ENCODE assay signal across 17 mouse cellular contexts in the genomic region with DNA sequence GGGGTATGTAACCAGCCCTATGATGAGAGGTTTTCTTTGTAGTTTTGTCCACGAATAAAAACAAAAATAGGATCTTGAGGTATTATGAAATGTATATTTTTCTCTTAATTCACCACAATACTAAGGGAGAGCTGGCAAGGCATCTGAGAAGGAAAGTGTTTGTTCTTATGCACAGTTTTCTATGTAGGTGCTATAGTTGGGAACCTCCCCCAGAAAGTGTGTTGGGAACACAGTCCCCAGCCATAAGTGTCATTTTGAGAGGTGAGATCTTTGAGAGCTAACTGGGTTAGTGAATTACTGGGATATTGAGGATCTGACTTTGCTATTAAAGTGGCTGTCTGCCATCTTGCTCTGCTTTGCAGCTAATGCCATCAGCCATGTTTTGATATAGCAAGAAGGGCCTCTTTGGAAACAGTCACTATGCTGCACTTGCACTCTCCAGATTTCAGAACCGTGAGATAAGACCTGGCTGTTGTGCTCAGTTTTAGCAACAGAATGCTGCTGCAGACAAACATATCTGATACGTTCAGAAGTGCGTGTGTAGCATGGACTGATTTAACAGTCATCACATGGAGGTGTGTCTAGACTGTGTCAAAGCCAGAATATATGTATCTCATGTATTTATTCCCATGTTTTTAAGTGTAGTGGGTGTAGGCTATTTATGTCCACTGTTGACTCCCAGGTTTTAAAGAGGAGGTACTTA. TPM values are rescaled to one million over a fixed set of nuclear protein-coding genes. Genes with fewer than 3 reads are reported as not detected.
A peak's percentile ranks its signal among the peaks of the same experiment; 100 is the strongest.
DNase-seq lines count a peak whose midpoint lies in the region; ATAC-seq and TF ChIP-seq lines count a peak whose summit lies in the region.
"Had no signal": no experiment of that assay in that cellular context is flagged by ENCODE, and none has a peak within 500 bp of the region (broad histone marks: within the 10 kb centered on the region; RNA-seq: fewer than 3 reads in every experiment).

No protein-coding gene starts in this region.

- WGBS in liver, embryonic 14.5 days (ENCODE audit: insufficient replicate concordance): 19% methylated on average over 4 of the region's 4 CpGs
- WGBS in liver, postnatal 0 days (ENCODE audit: insufficient replicate concordance): 46% methylated on average over 4 of the region's 4 CpGs
- WGBS in heart, embryonic 12.5 days: 24% methylated on average over 4 of the region's 4 CpGs

- H3K9ac ChIP-seq in liver, embryonic 14.5 days (replicated peaks): no peak overlapping the region
- H3K9ac ChIP-seq in liver, postnatal 0 days (replicated peaks): no peak overlapping the region
- H3K9ac ChIP-seq in heart, embryonic 12.5 days: no peak overlapping the region
- H3K9ac ChIP-seq: hindbrain, embryonic 14.5 days; midbrain, embryonic 13.5 days; neural tube, embryonic 15.5 days had no signal

- no peak for TF ChIP-seq CTCF in liver, embryonic 14.5 days (IDR thresholded peaks at IDR 0.05; ENCODE audit: low read depth)
- TF ChIP-seq CTCF in liver, postnatal 0 days (IDR thresholded peaks at IDR 0.05; ENCODE audit: low read depth): no peak

- no peak overlapping the region for H3K4me3 ChIP-seq in liver, embryonic 14.5 days (ENCODE audit: insufficient read depth in 1 of 2, low read depth in 2 of 2, low read length in 2 of 2)
- H3K4me3 ChIP-seq in liver, postnatal 0 days (ENCODE audit: low read depth, low read length): no peak overlapping the region
- no peak overlapping the region for H3K4me3 ChIP-seq in heart, embryonic 12.5 days
- H3K4me3 ChIP-seq: forebrain, embryonic 10.5 days; midbrain, embryonic 13.5 days; neural tube, embryonic 15.5 days had no signal

- H3K36me3 ChIP-seq in liver, embryonic 14.5 days (replicated peaks; ENCODE audit: control insufficient read depth, insufficient read depth, low read depth): no peaks in the 10 kb centered on the region
- H3K36me3 ChIP-seq in liver, postnatal 0 days (replicated peaks; ENCODE audit: insufficient read depth, low read length): no peaks in the 10 kb centered on the region
- H3K36me3 ChIP-seq in heart, embryonic 12.5 days: no peaks in the 10 kb centered on the region
- H3K36me3 ChIP-seq: forebrain, embryonic 10.5 days; midbrain, embryonic 13.5 days; neural tube, embryonic 15.5 days had no signal

- DNase-seq in liver, embryonic 14.5 days (ENCODE audit: low read depth in 3 of 3, low spot score in 3 of 3): no peak
- no peak for DNase-seq in liver, postnatal 0 days
- peak; percentile 38 to 58 for DNase-seq in heart, adult 18-20 months
- peak; percentile 43 for DNase-seq in heart, postnatal 4 days
- DNase-seq in cerebellum, postnatal 14 days: no peak
- no peak for DNase-seq in spleen, postnatal 10 days (ENCODE audit: low spot score in 2 of 2)
- DNase-seq in testis, postnatal 10 days (ENCODE audit: low spot score): no peak
- DNase-seq: B cell, adult 2 months; cerebellum, adult 2 months; kidney, adult 8-10 months; kidney, postnatal 25 days; right cerebral cortex, postnatal 14 days had no signal

- H3K9me3 ChIP-seq in liver, embryonic 14.5 days (ENCODE audit: control insufficient read depth, low read length): no peaks in the 10 kb centered on the region
- no peaks in the 10 kb centered on the region for H3K9me3 ChIP-seq in liver, postnatal 0 days (ENCODE audit: low read length)
- H3K9me3 ChIP-seq in heart, embryonic 12.5 days (replicated peaks): no peaks in the 10 kb centered on the region
- H3K9me3 ChIP-seq: forebrain, embryonic 10.5 days; midbrain, embryonic 13.5 days; neural tube, embryonic 15.5 days had no signal

- no peak overlapping the region for H3K27ac ChIP-seq in liver, embryonic 14.5 days
- no peak overlapping the region for H3K27ac ChIP-seq in liver, postnatal 0 days (ENCODE audit: low read depth)
- H3K27ac ChIP-seq in heart, embryonic 12.5 days (ENCODE audit: poor library complexity, severe bottlenecking): peak overlapping the region; percentile 79
- H3K27ac ChIP-seq: hindbrain, embryonic 14.5 days; midbrain, embryonic 13.5 days; neural tube, embryonic 15.5 days had no signal

- ATAC-seq in liver, embryonic 14.5 days (ENCODE audit: insufficient read depth): no peak
- ATAC-seq in liver, postnatal 0 days: no peak
- ATAC-seq in heart, embryonic 12.5 days (ENCODE audit: insufficient number of reproducible peaks, low FRiP score): peak; percentile 81

- no peak overlapping the region for H3K4me2 ChIP-seq in liver, embryonic 14.5 days (ENCODE audit: low read depth)
- H3K4me2 ChIP-seq in liver, postnatal 0 days (ENCODE audit: low read depth, low read length): no peak overlapping the region
- H3K4me2 ChIP-seq in heart, embryonic 12.5 days: peak overlapping the region; percentile 38
- H3K4me2 ChIP-seq: hindbrain, embryonic 14.5 days; midbrain, embryonic 13.5 days; neural tube, embryonic 15.5 days had no signal

- H3K4me1 ChIP-seq in liver, embryonic 14.5 days (replicated peaks; ENCODE audit: control insufficient read depth in 2 of 2, insufficient read depth in 2 of 2, low read length in 1 of 2): peaks cover 0 to 7% of the 10 kb centered on the region in 2 experiments; a peak in 2 of 4 replicates
- H3K4me1 ChIP-seq in liver, postnatal 0 days (ENCODE audit: insufficient read depth): peaks cover 7% of the 10 kb centered on the region
- H3K4me1 ChIP-seq in heart, embryonic 12.5 days (replicated peaks): peaks cover 36% of the 10 kb centered on the region

- TF ChIP-seq EP300 in liver, embryonic 14.5 days (IDR thresholded peaks at IDR 0.05; ENCODE audit: low read depth): peak; percentile 12; the same call in 1 of the 2 replicates
- no peak for TF ChIP-seq EP300 in liver, postnatal 0 days (IDR thresholded peaks at IDR 0.05; ENCODE audit: low read depth)

- peaks cover 14% of the 10 kb centered on the region for H3K27me3 ChIP-seq in liver, embryonic 14.5 days (ENCODE audit: control insufficient read depth, insufficient read depth, low read length)
- H3K27me3 ChIP-seq in liver, postnatal 0 days (ENCODE audit: insufficient read depth, low read length): no peaks in the 10 kb centered on the region
- no peaks in the 10 kb centered on the region for H3K27me3 ChIP-seq in heart, embryonic 12.5 days (replicated peaks)

RNA-seq across cellular contexts. Expression of gene Otud1, which starts 5.7 kb away (rescaled TPM):
- 0.47 and 0.65 TPM in 2 replicates for polyA plus RNA-seq in liver, embryonic 14.5 days (2012; rRNA removed)
- polyA plus RNA-seq in liver, embryonic 14.5 days (2014; fragmentation: Nextera tagmentation; extraction: Ambion mirVana): 0.44 and 1.0 TPM in 2 replicates
- polyA plus RNA-seq in liver, postnatal 0 days (2015; fragmentation: Nextera tagmentation; extraction: Ambion mirVana): 1.3 and 1.4 TPM in 2 replicates
- total RNA-seq in heart, adult 18-20 months (2021): 10 to 100 TPM; 27.3 to 43.5 TPM
- polyA plus RNA-seq in heart, embryonic 12.5 days (2016; fragmentation: Nextera tagmentation; extraction: Ambion mirVana): 11.6 and 12.3 TPM in 2 replicates
- total RNA-seq in heart, postnatal 4 days (2021): 10 to 100 TPM; 37.0 to 38.4 TPM

Comparison
In these comparisons a context has a peak if more than half of its experiments do, and no peak if none do; other contexts are left out.
1. DNase-seq: peak in heart, adult 18-20 months (2 of 2) and heart, postnatal 4 days (single experiment); none in liver, embryonic 14.5 days (0 of 3), liver, postnatal 0 days (single experiment), cerebellum, postnatal 14 days (0 of 2), spleen, postnatal 10 days (0 of 2) and testis, postnatal 10 days (single experiment).